Mouse (Mus musculus) heart, embryonic 16.5 days (tissue): Measurements from ENCODE around the gene 4921504E06Rik. TPM values are rescaled to one million over a fixed set of nuclear protein-coding genes. Genes with fewer than 3 reads are reported as not detected.

Experiments
- ATAC-seq: fragments of 200-750 bp; cut with Nextera tagmentation; replicated peaks from 2 replicates; pipeline ENCODE4 v1.8.0; 2017; ENCODE audit warnings: moderate number of reproducible peaks; ENCODE audit not compliant: insufficient read depth, low FRiP score; ENCODE audit errors: extremely low read depth
- H3K27ac ChIP-seq: fragments of 300-500 bp; sonication (generic); 2 replicates; pipeline ENCODE4 v1.5.1; 2014; ENCODE audit warnings: mild to moderate bottlenecking, low read length, control low read depth, moderate library complexity
- H3K27me3 ChIP-seq: fragments of 300-500 bp; sonication (generic); 2 replicates; pipeline ENCODE4 v1.6.1; 2014; ENCODE audit warnings: low read length, mixed read lengths; ENCODE audit not compliant: control insufficient read depth, insufficient read depth
- H3K36me3 ChIP-seq: fragments of 300-500 bp; sonication (generic); 2 replicates; pipeline ENCODE4 v1.6.1; 2014; ENCODE audit not compliant: control insufficient read depth, insufficient read depth
- H3K4me1 ChIP-seq: fragments of 300-500 bp; sonication (generic); 2 replicates; pipeline ENCODE4 v1.6.1; 2014; ENCODE audit warnings: low read length, mixed read lengths; ENCODE audit not compliant: control insufficient read depth, insufficient read depth
- H3K4me2 ChIP-seq: fragments of 300-500 bp; sonication (generic); 2 replicates; pipeline ENCODE4 v1.6.1; 2014; ENCODE audit warnings: low read depth, mild to moderate bottlenecking, control low read depth, low read length
- H3K4me3 ChIP-seq: fragments of 300-500 bp; sonication (generic); 2 replicates; pipeline ENCODE4 v1.5.1; 2014; ENCODE audit warnings: mild to moderate bottlenecking, control low read depth, low read length
- H3K9ac ChIP-seq: fragments of 300-500 bp; sonication (generic); 2 replicates; pipeline ENCODE4 v1.6.1; 2014; ENCODE audit warnings: low read length, control low read depth
- H3K9me3 ChIP-seq: fragments of 300-500 bp; sonication (generic); replicated peaks from 2 replicates; pipeline ENCODE4 v1.6.1; 2016; ENCODE audit warnings: low read length; ENCODE audit not compliant: control insufficient read depth
- WGBS: fragments of 180-500 bp; shearing (Covaris S2); extraction: QIAGEN DNeasy Blood & Tissue Kit; methylation state at CpG from one replicate; pipeline ENCODE4 v1.1.7; 2014; 5-methylcytosine and 5-hydroxymethylcytosine counted together
- polyA plus RNA-seq: library from polyadenylated mRNA; unstranded; fragments of >200 nt; fragmentation: Nextera tagmentation; extraction: Ambion mirVana; gene quantifications from 2 replicates; pipeline ENCODE4 v1.2.1, GENCODE M21; 2015

Gene 4921504E06Rik
- 0.10 TPM in 1 of 2 replicates, not detected in the other for polyA plus RNA-seq

DNA sequence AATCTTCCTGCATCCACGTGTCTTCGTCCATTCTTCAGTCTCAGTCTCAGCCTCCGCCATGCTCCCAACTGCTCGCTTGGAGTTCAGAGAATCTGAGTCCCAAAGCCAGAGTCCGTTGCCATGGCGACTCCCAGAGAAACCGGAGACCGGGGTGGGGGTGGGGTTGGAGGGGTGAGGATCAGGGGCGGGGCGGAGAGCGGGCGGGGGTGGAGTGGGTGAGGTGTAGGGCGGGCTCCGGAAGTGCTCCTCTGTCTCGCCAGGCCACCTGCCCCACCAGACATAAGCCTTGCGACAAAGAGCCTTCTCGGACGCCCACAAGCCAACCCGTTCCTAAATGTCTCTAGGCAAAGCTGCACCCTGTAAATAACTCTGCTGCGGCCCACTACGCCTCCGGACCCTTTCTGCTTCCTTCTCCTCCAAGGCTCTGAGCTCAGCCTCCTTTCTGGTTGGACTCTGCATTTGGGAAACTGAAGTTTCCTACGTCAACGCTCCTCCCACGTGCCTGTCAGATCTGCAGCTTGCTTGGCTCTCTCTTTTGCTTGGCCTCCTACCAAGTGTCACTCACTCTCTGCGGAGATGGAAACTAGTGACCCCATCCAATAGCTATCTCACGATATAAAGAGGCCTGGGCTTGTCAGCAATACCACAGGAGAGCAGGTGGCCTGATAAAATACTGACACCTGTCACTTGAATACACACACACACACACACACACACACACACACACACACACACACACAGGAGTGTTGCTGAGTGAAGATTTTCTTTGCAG is at the start of gene 4921504E06Rik:
Gene 4921504E06Rik, minus strand, starts transcription at position 94 of the 772 bp plus-strand sequence.
- Histone ChIP-seq H3K4me1 (peaks cover 33% of the 10 kb centered on the region), H3K4me3 (peak within 1 kb of the TSS; percentile 55), H3K36me3 (no peaks in the 10 kb centered on the region), H3K4me2 (peak within 1 kb of the TSS; percentile 76), H3K9me3 (no peaks in the 10 kb centered on the region), H3K27ac (peak within 1 kb of the TSS; percentile 97), H3K27me3 (no peaks in the 10 kb centered on the region), H3K9ac (peak within 1 kb of the TSS; percentile 64)
- ATAC-seq = peak; percentile 94
- under 1% methylated on average over 27 of the region's 27 CpGs for WGBS

DNA sequence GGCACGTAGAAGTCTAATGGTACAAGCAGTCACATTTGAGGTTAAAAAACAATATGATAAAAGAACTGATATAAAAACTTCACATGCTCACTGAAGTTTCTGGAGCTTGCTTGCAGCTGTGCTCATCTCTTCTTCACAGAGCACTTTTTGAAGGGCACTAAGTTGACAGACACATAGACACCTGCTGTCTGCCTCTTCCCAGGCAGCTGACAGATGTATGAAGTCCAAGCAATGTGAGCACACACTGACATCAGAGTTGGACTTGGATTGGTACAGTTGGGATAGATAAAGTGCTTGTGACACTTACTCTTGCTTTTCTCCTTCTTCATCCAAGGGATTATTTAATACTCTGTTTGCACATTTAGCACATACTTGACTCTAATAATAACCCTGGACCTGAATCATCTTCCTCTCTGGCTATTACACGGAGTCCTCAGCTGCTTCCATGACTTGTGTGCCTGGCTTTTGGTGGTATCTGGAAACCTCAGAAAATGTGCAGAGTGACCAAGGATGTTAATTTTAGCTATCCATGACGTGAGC is 47.7 kb upstream of the 4921504E06Rik start:
- no peak overlapping the region for H3K9ac ChIP-seq
- no peak for ATAC-seq

DNA sequence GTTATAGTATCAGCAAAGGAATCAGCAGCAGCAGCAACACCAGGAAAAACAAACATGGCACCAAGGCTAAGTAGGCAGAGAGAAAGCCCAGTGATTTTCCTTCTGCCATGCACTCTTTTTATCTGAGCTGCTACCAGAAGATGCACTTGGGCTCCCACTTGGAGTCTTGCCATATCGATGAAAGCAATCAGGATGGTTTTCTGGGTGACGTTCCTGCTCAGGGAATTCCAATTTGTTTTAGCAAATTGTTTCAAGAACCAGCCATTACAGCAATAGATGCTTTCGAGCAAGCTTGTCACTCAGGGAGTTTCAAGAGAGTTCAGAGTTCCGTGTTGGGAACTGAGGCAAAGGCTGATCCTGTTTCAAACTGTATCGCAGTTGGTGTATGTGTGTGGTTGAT is 47.1 kb upstream of the 4921504E06Rik start:
- ATAC-seq = no peak
- no peak overlapping the region for H3K4me2 ChIP-seq
- WGBS = 76% methylated on average over 5 of the region's 5 CpGs
- H3K27ac ChIP-seq = no peak overlapping the region
- H3K4me3 ChIP-seq = no peak overlapping the region
- H3K9ac ChIP-seq = no peak overlapping the region
- H3K9me3 ChIP-seq = no peaks in the 10 kb centered on the region
- H3K27me3 ChIP-seq = no peaks in the 10 kb centered on the region
- H3K4me1 ChIP-seq = peaks cover 5% of the 10 kb centered on the region; the same call in 1 of the 2 replicates
- no peaks in the 10 kb centered on the region for H3K36me3 ChIP-seq

More for the DNA sequence above, 47.7 kb upstream of the 4921504E06Rik start:
- Histone ChIP-seq H3K4me2 (no peak overlapping the region), H3K4me1 (peaks cover 5% of the 10 kb centered on the region; the same call in 1 of the 2 replicates), H3K27me3 (no peaks in the 10 kb centered on the region), H3K27ac (no peak overlapping the region), H3K4me3 (no peak overlapping the region), H3K9me3 (no peaks in the 10 kb centered on the region), H3K36me3 (no peaks in the 10 kb centered on the region)
- WGBS = 61% methylated on average over 3 of the region's 3 CpGs

DNA sequence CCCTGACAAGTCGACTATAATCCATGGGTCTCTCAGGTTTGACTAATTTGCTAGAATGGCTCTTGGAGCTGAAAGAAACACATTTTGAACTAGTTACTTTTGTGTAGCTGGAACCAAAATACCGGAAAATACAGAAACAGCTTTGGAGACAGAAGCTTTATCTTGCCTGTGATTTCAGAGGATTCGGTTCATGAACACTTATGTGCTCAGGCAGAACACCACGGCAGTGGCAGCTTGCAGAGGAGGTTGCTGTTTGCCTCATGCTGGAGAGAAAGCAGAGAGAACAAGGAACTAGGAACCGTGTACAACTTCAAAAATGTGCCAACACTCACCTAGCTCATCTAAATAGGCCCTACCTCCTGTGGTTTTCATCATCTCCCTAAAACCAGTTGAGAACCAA is 46.1 kb upstream of the 4921504E06Rik start:
- H3K27ac ChIP-seq = no peak overlapping the region
- no peak overlapping the region for H3K9ac ChIP-seq
- no peak for ATAC-seq
- no peaks in the 10 kb centered on the region for H3K36me3 ChIP-seq
- H3K27me3 ChIP-seq = no peaks in the 10 kb centered on the region
- 72% methylated on average over 5 of the region's 5 CpGs for WGBS
- H3K4me1 ChIP-seq = peaks cover 5% of the 10 kb centered on the region; the same call in 1 of the 2 replicates
- no peak overlapping the region for H3K4me3 ChIP-seq
- H3K9me3 ChIP-seq = no peaks in the 10 kb centered on the region
- H3K4me2 ChIP-seq = no peak overlapping the region

DNA sequence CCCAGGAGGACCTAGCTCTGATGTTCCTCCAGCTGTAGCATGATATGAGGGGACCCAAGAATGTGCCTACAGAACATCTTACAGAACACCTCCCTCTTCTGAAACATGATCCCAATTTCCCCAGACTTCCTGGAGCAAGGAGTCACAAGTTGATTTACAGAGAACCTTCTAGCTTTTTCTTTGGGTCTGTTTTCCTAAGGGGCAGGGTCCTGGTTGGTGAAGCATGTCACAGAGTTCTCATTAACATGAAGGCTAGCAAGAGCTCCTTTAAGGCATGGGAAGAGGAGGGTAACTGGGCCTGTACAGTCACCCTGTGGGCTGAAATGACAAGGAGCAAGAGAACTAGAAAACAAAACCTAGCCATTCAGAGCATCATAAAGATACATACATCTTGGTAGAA is 43.3 kb upstream of the 4921504E06Rik start:
- H3K4me1 ChIP-seq = peaks cover 5% of the 10 kb centered on the region; the same call in 1 of the 2 replicates
- H3K27me3 ChIP-seq = no peaks in the 10 kb centered on the region
- H3K9me3 ChIP-seq = no peaks in the 10 kb centered on the region
- no peak for ATAC-seq
- H3K27ac ChIP-seq = no peak overlapping the region
- H3K4me3 ChIP-seq = no peak overlapping the region
- no peak overlapping the region for H3K4me2 ChIP-seq
- H3K36me3 ChIP-seq = no peaks in the 10 kb centered on the region
- H3K9ac ChIP-seq = no peak overlapping the region

DNA sequence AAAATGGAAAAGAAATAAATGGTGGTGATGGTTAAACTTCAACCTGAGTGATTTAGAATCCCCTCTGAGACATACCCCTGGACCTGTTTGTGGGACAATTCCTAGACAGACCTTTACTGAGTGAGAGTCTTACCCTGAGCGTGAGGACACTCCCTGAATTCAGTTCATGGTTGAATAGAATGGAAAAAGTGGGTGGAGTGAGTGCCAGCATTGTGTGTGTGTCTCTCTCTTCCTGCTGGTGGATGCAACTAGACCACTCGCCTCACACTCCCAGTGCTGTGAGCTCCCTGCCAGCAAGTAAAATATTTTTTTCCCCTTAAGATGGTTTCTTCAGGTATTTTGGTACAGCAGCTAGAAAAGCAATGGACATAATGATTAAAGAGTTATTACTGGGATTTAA is 42.7 kb upstream of the 4921504E06Rik start:
- no peak overlapping the region for H3K27ac ChIP-seq
- H3K4me3 ChIP-seq = no peak overlapping the region
- no peak for ATAC-seq
- no peaks in the 10 kb centered on the region for H3K27me3 ChIP-seq
- H3K36me3 ChIP-seq = no peaks in the 10 kb centered on the region
- WGBS = 79% methylated on average over 2 of the region's 2 CpGs
- H3K4me2 ChIP-seq = no peak overlapping the region
- H3K9me3 ChIP-seq = no peaks in the 10 kb centered on the region
- peaks cover 1% of the 10 kb centered on the region; the same call in 1 of the 2 replicates for H3K4me1 ChIP-seq
- no peak overlapping the region for H3K9ac ChIP-seq

DNA sequence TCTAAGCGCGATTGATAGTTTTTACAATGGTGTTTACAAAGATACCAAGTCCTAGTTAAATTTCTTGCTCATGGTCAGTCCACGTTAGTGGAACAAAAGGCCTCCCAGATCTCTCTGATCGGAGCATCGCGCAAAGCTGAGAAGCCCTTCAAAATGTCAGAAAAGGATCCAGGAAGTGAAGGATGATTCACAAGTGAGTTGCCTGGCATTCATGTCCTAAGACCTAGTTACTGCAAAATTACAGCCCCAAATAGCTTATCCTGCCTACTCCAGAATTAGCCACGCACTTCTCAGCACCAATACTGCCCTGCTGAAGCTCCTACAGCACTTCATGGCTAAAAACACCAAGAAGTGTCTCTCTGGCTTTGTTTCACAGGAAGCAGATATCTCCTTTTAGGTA is 41.1 kb upstream of the 4921504E06Rik start:
- H3K27me3 ChIP-seq = no peaks in the 10 kb centered on the region
- H3K36me3 ChIP-seq = no peaks in the 10 kb centered on the region
- WGBS = 75% methylated on average over 7 of the region's 7 CpGs

DNA sequence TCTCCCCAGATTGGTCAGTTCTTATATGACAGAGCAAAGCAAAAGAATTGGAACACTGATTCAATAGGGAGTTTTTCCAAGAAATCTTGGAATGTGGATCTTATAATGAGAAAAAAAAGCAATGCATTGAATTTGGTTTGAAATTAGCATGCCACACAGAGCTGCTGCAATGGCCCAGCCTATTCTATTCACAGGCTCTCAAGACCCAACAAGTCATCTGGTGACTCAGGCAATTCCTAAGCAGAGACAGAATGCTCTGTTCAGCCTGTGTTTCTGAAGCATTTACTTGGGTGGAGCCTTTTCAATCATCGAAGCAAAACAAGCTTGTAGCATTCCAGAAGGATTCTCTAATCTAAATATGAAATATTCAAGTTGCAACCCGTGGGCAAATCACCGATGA is 26.1 kb upstream of the 4921504E06Rik start:
- Histone ChIP-seq H3K27ac (no peak overlapping the region), H3K4me2 (no peak overlapping the region), H3K36me3 (no peaks in the 10 kb centered on the region), H3K9ac (no peak overlapping the region), H3K9me3 (no peaks in the 10 kb centered on the region), H3K4me3 (no peak overlapping the region), H3K27me3 (no peaks in the 10 kb centered on the region), H3K4me1 (no peaks in the 10 kb centered on the region)
- 75% methylated on average over 3 of the region's 3 CpGs for WGBS
- ATAC-seq = no peak

More for the DNA sequence above, 41.1 kb upstream of the 4921504E06Rik start:
- Histone ChIP-seq H3K4me2 (no peak overlapping the region), H3K4me3 (no peak overlapping the region), H3K27ac (no peak overlapping the region), H3K9ac (no peak overlapping the region), H3K9me3 (no peaks in the 10 kb centered on the region), H3K4me1 (no peaks in the 10 kb centered on the region)
- ATAC-seq = no peak

DNA sequence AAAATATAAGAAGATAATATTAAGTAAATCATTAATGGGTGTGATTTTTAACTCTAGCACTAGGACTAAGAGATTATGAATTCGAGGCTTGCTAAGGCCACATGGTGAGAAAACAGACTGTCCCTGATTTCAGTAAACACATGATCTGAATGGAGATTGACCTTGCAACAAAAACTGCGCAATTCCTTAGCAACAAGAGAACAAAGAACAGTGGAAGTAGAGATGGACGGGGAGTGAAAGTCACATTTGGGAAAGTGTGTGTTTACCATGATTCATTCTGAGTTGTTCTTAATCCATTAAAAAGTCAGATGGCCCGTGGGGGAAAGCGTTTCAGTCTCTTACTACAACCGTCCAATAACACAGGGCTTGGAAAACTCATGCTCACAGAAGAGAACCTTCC is 25.5 kb upstream of the 4921504E06Rik start:
- no peaks in the 10 kb centered on the region for H3K4me1 ChIP-seq
- no peaks in the 10 kb centered on the region for H3K9me3 ChIP-seq
- 70% methylated on average over 6 of the region's 6 CpGs for WGBS
- no peak for ATAC-seq
- H3K27ac ChIP-seq = no peak overlapping the region
- H3K9ac ChIP-seq = no peak overlapping the region
- no peaks in the 10 kb centered on the region for H3K36me3 ChIP-seq
- H3K4me3 ChIP-seq = no peak overlapping the region
- H3K4me2 ChIP-seq = no peak overlapping the region
- no peaks in the 10 kb centered on the region for H3K27me3 ChIP-seq
